Mouse (Mus musculus) effector memory CD4-positive, alpha-beta T cell, adult 7 months (primary cell): ENCODE data around the gene Degs1. TPM values are rescaled to one million over a fixed set of nuclear protein-coding genes. Genes with fewer than 3 reads are reported as not detected.

Source experiments
- polyA plus RNA-seq: library from polyadenylated mRNA; unstranded; fragments of 100-300 nt; shearing (Covaris generic); gene quantifications from one replicate; pipeline ENCODE4 v1.2.1, GENCODE M21; 2017

Degs1 gene
- polyA plus RNA-seq: 129 TPM

GRCm38 (mm10) chr1:182282091-182283075, at the start of gene Degs1:
TSS of gene Degs1 (minus strand) at chr1:182282804.

Other genes with a start within 250 kb of the Degs1 start
- 127 TPM for gene Srp9, start 158.1 kb downstream of the Degs1 start, polyA plus RNA-seq
- gene Vmn1r1, start 118.3 kb downstream of the Degs1 start, polyA plus RNA-seq: not detected
- 58.4 TPM for gene Fbxo28, start 58.8 kb upstream of the Degs1 start, polyA plus RNA-seq
- 25.7 TPM for gene Trp53bp2, start 126.4 kb upstream of the Degs1 start, polyA plus RNA-seq
- 133 TPM for gene Capn2, start 234.8 kb upstream of the Degs1 start, polyA plus RNA-seq